8 mouse cellular contexts compared by ENCODE assay signal in genomic region chr3:130945396-130945795, GRCm38 (mm10).
A peak's percentile ranks its signal among the peaks of the same experiment; 100 is the strongest.
DNase-seq lines count a peak whose midpoint lies in the region; ATAC-seq and TF ChIP-seq lines count a peak whose summit lies in the region.

No protein-coding gene starts in this region.

- H3K4me2 ChIP-seq in forebrain, embryonic 11.5 days (ENCODE audit: low read depth, low read length, severe bottlenecking) = peak overlapping the region; percentile 68
- H3K4me2 ChIP-seq in intestine, embryonic 15.5 days (replicated peaks) = peak overlapping the region; percentile 86
- H3K4me2 ChIP-seq in neural tube, embryonic 15.5 days = peak overlapping the region; percentile 63

- H3K4me3 ChIP-seq in left cerebral cortex, adult 2 months = peak overlapping the region; percentile 39
- peak overlapping the region; percentile 26; the same call in 1 of the 2 replicates for H3K4me3 ChIP-seq in forebrain, embryonic 11.5 days (ENCODE audit: low read depth, low read length)
- no peak overlapping the region for H3K4me3 ChIP-seq in intestine, embryonic 15.5 days (replicated peaks)
- H3K4me3 ChIP-seq in neural tube, embryonic 15.5 days (replicated peaks) = peak overlapping the region; percentile 34

- no peaks in the 10 kb centered on the region for H3K27me3 ChIP-seq in forebrain, embryonic 11.5 days (ENCODE audit: control insufficient read depth, insufficient read depth, low read length)
- H3K27me3 ChIP-seq in intestine, embryonic 15.5 days (replicated peaks) = no peaks in the 10 kb centered on the region
- no peaks in the 10 kb centered on the region for H3K27me3 ChIP-seq in neural tube, embryonic 15.5 days (replicated peaks)

- 1% methylated on average over 7 of the region's 7 CpGs for WGBS in forebrain, embryonic 11.5 days
- 33% methylated on average over 7 of the region's 7 CpGs for WGBS in intestine, embryonic 15.5 days
- 8% methylated on average over 7 of the region's 7 CpGs for WGBS in neural tube, embryonic 15.5 days

- no peak for DNase-seq in left cerebral cortex, adult 2 months (ENCODE audit: extremely low spot score in 1 of 2, low spot score in 2 of 2)
- no peak for DNase-seq in left cerebral cortex, adult 11 months (ENCODE audit: low spot score)
- DNase-seq in forebrain, embryonic 11.5 days (ENCODE audit: low spot score) = peak; percentile 48
- DNase-seq in spleen, postnatal 4 days (ENCODE audit: low spot score in 2 of 2) = no peak
- DNase-seq in right cerebral cortex, postnatal 10 days (ENCODE audit: low spot score in 2 of 2) = no peak
- no peak for DNase-seq in left cerebral cortex, postnatal 10 days (ENCODE audit: extremely low spot score in 1 of 2, low spot score in 2 of 2)

- intact Hi-C loops in left cerebral cortex, adult 2 months (cut with DNase I) = no loop called here
- intact Hi-C loops in left cerebral cortex, postnatal 10 days (cut with DNase I) = no loop called here

- peak overlapping the region; percentile 63 for H3K9ac ChIP-seq in forebrain, embryonic 11.5 days (ENCODE audit: low read length)
- no peak overlapping the region for H3K9ac ChIP-seq in intestine, embryonic 15.5 days
- 0 out of 2 replicates have a peak overlapping the region, but pooled peaks have one; percentile 45 for H3K9ac ChIP-seq in neural tube, embryonic 15.5 days (replicated peaks)

- no peaks in the 10 kb centered on the region for H3K9me3 ChIP-seq in forebrain, embryonic 11.5 days (ENCODE audit: control insufficient read depth, low read length)
- no peaks in the 10 kb centered on the region for H3K9me3 ChIP-seq in intestine, embryonic 15.5 days
- H3K9me3 ChIP-seq in neural tube, embryonic 15.5 days (replicated peaks) = no peaks in the 10 kb centered on the region

- ATAC-seq in forebrain, embryonic 11.5 days (replicated peaks; ENCODE audit: low FRiP score) = no peak
- no peak for ATAC-seq in intestine, embryonic 15.5 days
- no peak for ATAC-seq in neural tube, embryonic 15.5 days (ENCODE audit: low FRiP score)

- 0 out of 2 replicates have a peak, but pooled peaks cover 5% of the 10 kb centered on the region for H3K4me1 ChIP-seq in forebrain, embryonic 11.5 days (replicated peaks; ENCODE audit: control insufficient read depth, insufficient read depth, low read length)
- peaks cover 8% of the 10 kb centered on the region for H3K4me1 ChIP-seq in intestine, embryonic 15.5 days (replicated peaks)
- peaks cover 23% of the 10 kb centered on the region for H3K4me1 ChIP-seq in neural tube, embryonic 15.5 days

- H3K36me3 ChIP-seq in forebrain, embryonic 11.5 days (ENCODE audit: control insufficient read depth, insufficient read depth, low read length) = no peaks in the 10 kb centered on the region
- H3K36me3 ChIP-seq in intestine, embryonic 15.5 days = no peaks in the 10 kb centered on the region
- H3K36me3 ChIP-seq in neural tube, embryonic 15.5 days = no peaks in the 10 kb centered on the region

- H3K27ac ChIP-seq in left cerebral cortex, adult 2 months = peak overlapping the region; percentile 7; the same call in 1 of the 2 replicates
- H3K27ac ChIP-seq in forebrain, embryonic 11.5 days (ENCODE audit: low read depth, low read length) = peak overlapping the region; percentile 34; the same call in 1 of the 2 replicates
- no peak overlapping the region for H3K27ac ChIP-seq in intestine, embryonic 15.5 days
- H3K27ac ChIP-seq in neural tube, embryonic 15.5 days (replicated peaks) = peak overlapping the region; percentile 72

- TF ChIP-seq CTCF in left cerebral cortex, adult 2 months (IDR thresholded peaks at IDR 0.05) = no peak
